Mouse (Mus musculus): ENCODE data around the gene Gpatch2. TPM values are rescaled to one million over a fixed set of nuclear protein-coding genes. Genes with fewer than 3 reads are reported as not detected.

Gene Gpatch2
- polyA plus RNA-seq, 1 experiment from 2014 or later: 14.7 TPM

DNA sequence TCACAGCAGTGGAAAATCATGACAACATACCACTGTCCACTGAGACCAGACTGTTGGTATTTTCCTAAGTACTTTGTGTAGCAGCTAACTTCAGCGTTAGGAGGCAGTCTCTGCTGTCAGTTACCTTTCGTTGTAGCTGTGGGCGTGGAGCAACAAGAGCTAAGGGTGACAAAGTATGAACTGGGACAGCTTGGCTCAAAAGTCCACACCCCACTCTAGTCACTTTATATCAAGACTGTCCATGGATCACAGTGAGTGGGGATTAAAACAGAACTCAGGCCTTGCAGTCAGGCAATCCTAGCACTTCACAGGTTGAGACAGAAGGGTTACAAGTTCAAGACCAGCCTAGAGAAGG is 77.1 kb downstream of the Gpatch2 start:
- Histone ChIP-seq H3K36me3 (ENCODE audit: control insufficient read depth, insufficient read depth, low read length) (no peaks in the 10 kb centered on the region), H3K27ac (replicated peaks in 1 of 2; ENCODE audit: control insufficient read depth in 1 of 2, insufficient read depth in 1 of 2, low read depth in 2 of 2, low read length in 2 of 2) (no peak overlapping the region), H3K9me3 (ENCODE audit: control insufficient read depth, low read length) (no peaks in the 10 kb centered on the region), H3K4me2 (ENCODE audit: low read length) (no peak overlapping the region), H3K9ac (ENCODE audit: low read length) (no peak overlapping the region), H3K4me3 (ENCODE audit: control insufficient read depth in 1 of 2, insufficient read depth in 1 of 2, low read depth in 1 of 2, low read length in 2 of 2) (no peak overlapping the region), H3K27me3 (ENCODE audit: control insufficient read depth, insufficient read depth, low read length) (no peaks in the 10 kb centered on the region), H3K4me1 (ENCODE audit: control insufficient read depth in 2 of 2, insufficient read depth in 2 of 2, low read length in 2 of 2) (peaks cover 0 to 4% of the 10 kb centered on the region in 2 experiments; a peak in 2 of 4 replicates)
- WGBS: 77% methylated on average over 3 of the region's 3 CpGs
- ATAC-seq (ENCODE audit: insufficient number of reproducible peaks, insufficient read depth, low FRiP score, low read depth): no peak

- ATAC-seq (ENCODE audit: insufficient number of reproducible peaks, insufficient read depth, low FRiP score, low read depth): no peak
- no peaks in the 10 kb centered on the region for H3K27me3 ChIP-seq (ENCODE audit: control insufficient read depth, insufficient read depth, low read length)
- no peak overlapping the region for H3K4me3 ChIP-seq (ENCODE audit: control insufficient read depth in 1 of 2, insufficient read depth in 1 of 2, low read depth in 1 of 2, low read length in 2 of 2)
- peaks cover 0 to 4% of the 10 kb centered on the region in 2 experiments; a peak in 2 of 4 replicates for H3K4me1 ChIP-seq (ENCODE audit: control insufficient read depth in 2 of 2, insufficient read depth in 2 of 2, low read length in 2 of 2)
- no peak overlapping the region for H3K27ac ChIP-seq (replicated peaks in 1 of 2; ENCODE audit: control insufficient read depth in 1 of 2, insufficient read depth in 1 of 2, low read depth in 2 of 2, low read length in 2 of 2)
- no peak overlapping the region for H3K9ac ChIP-seq (ENCODE audit: low read length)
- no peaks in the 10 kb centered on the region for H3K36me3 ChIP-seq (ENCODE audit: control insufficient read depth, insufficient read depth, low read length)
- no peaks in the 10 kb centered on the region for H3K9me3 ChIP-seq (ENCODE audit: control insufficient read depth, low read length)
- no peak overlapping the region for H3K4me2 ChIP-seq (ENCODE audit: low read length)
- WGBS: 83% methylated on average over 3 of the region's 3 CpGs
Observed at GRCm38 (mm10) chr1:187293233-187293632, 77.9 kb downstream of the Gpatch2 start.

- ATAC-seq (ENCODE audit: insufficient number of reproducible peaks, insufficient read depth, low FRiP score, low read depth): no peak
- H3K36me3 ChIP-seq (ENCODE audit: control insufficient read depth, insufficient read depth, low read length): no peaks in the 10 kb centered on the region
- H3K27ac ChIP-seq (replicated peaks in 1 of 2; ENCODE audit: control insufficient read depth in 1 of 2, insufficient read depth in 1 of 2, low read depth in 2 of 2, low read length in 2 of 2): no peak overlapping the region
- no peaks in the 10 kb centered on the region for H3K27me3 ChIP-seq (ENCODE audit: control insufficient read depth, insufficient read depth, low read length)
- WGBS: 54% methylated on average over 5 of the region's 5 CpGs
- H3K9ac ChIP-seq (ENCODE audit: low read length): no peak overlapping the region
- no peak overlapping the region for H3K4me3 ChIP-seq (ENCODE audit: control insufficient read depth in 1 of 2, insufficient read depth in 1 of 2, low read depth in 1 of 2, low read length in 2 of 2)
- H3K4me1 ChIP-seq (ENCODE audit: control insufficient read depth in 2 of 2, insufficient read depth in 2 of 2, low read length in 2 of 2): peaks cover 0 to 4% of the 10 kb centered on the region in 2 experiments; a peak in 2 of 4 replicates
- no peaks in the 10 kb centered on the region for H3K9me3 ChIP-seq (ENCODE audit: control insufficient read depth, low read length)
- no peak overlapping the region for H3K4me2 ChIP-seq (ENCODE audit: low read length)
Observed at GRCm38 (mm10) chr1:187294522-187294921, 79.2 kb downstream of the Gpatch2 start.

- Histone ChIP-seq H3K27ac (replicated peaks in 1 of 2; ENCODE audit: control insufficient read depth in 1 of 2, insufficient read depth in 1 of 2, low read depth in 2 of 2, low read length in 2 of 2) (no peak overlapping the region), H3K9me3 (ENCODE audit: control insufficient read depth, low read length) (no peaks in the 10 kb centered on the region), H3K4me3 (ENCODE audit: control insufficient read depth in 1 of 2, insufficient read depth in 1 of 2, low read depth in 1 of 2, low read length in 2 of 2) (no peak overlapping the region), H3K36me3 (ENCODE audit: control insufficient read depth, insufficient read depth, low read length) (no peaks in the 10 kb centered on the region), H3K27me3 (ENCODE audit: control insufficient read depth, insufficient read depth, low read length) (no peaks in the 10 kb centered on the region), H3K4me1 (ENCODE audit: control insufficient read depth in 2 of 2, insufficient read depth in 2 of 2, low read length in 2 of 2) (peaks cover 0 to 3% of the 10 kb centered on the region in 2 experiments; a peak in 2 of 4 replicates), H3K9ac (ENCODE audit: low read length) (no peak overlapping the region), H3K4me2 (ENCODE audit: low read length) (no peak overlapping the region)
- WGBS: 94% methylated on average over 6 of the region's 6 CpGs
- ATAC-seq (ENCODE audit: insufficient number of reproducible peaks, insufficient read depth, low FRiP score, low read depth): no peak
Observed at GRCm38 (mm10) chr1:187295038-187295559, 79.8 kb downstream of the Gpatch2 start.

DNA sequence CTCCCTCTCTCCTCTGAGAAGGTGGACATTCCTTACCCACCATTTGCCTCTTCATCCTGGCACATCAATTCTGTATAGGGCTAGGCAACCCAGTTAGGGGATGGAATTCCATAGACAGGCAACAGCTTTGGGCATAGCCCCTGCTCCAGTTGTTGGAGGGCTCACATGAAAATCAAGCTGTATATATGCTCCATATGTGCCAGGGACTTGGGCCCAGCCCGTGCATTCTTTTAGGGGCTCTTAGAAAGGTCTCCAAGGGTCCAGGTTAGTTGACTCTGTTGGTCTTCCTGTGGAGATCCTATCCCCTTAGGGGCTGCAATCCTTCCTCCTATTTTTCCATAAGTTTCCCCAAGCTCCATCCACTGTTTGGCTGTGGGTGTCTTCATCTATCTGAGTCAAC is 80.4 kb downstream of the Gpatch2 start:
- H3K27me3 ChIP-seq (ENCODE audit: control insufficient read depth, insufficient read depth, low read length): no peaks in the 10 kb centered on the region
- no peak overlapping the region for H3K4me3 ChIP-seq (ENCODE audit: control insufficient read depth in 1 of 2, insufficient read depth in 1 of 2, low read depth in 1 of 2, low read length in 2 of 2)
- WGBS: 93% methylated on average over 1 of the region's 1 CpGs
- no peaks in the 10 kb centered on the region for H3K36me3 ChIP-seq (ENCODE audit: control insufficient read depth, insufficient read depth, low read length)
- no peak overlapping the region for H3K27ac ChIP-seq (replicated peaks in 1 of 2; ENCODE audit: control insufficient read depth in 1 of 2, insufficient read depth in 1 of 2, low read depth in 2 of 2, low read length in 2 of 2)
- no peak for ATAC-seq (ENCODE audit: insufficient number of reproducible peaks, insufficient read depth, low FRiP score, low read depth)
- H3K4me1 ChIP-seq (ENCODE audit: control insufficient read depth in 2 of 2, insufficient read depth in 2 of 2, low read length in 2 of 2): peaks cover 0 to 3% of the 10 kb centered on the region in 2 experiments; a peak in 2 of 4 replicates
- H3K4me2 ChIP-seq (ENCODE audit: low read length): no peak overlapping the region
- no peak overlapping the region for H3K9ac ChIP-seq (ENCODE audit: low read length)
- H3K9me3 ChIP-seq (ENCODE audit: control insufficient read depth, low read length): no peaks in the 10 kb centered on the region

- H3K4me1 ChIP-seq (ENCODE audit: control insufficient read depth in 2 of 2, insufficient read depth in 2 of 2, low read length in 2 of 2): peaks cover 7 to 8% of the 10 kb centered on the region in 2 experiments; a peak in 3 of 4 replicates
- H3K36me3 ChIP-seq (ENCODE audit: control insufficient read depth, insufficient read depth, low read length): no peaks in the 10 kb centered on the region
- H3K27ac ChIP-seq (replicated peaks in 1 of 2; ENCODE audit: control insufficient read depth in 1 of 2, insufficient read depth in 1 of 2, low read depth in 2 of 2, low read length in 2 of 2): no peak overlapping the region
- H3K27me3 ChIP-seq (ENCODE audit: control insufficient read depth, insufficient read depth, low read length): no peaks in the 10 kb centered on the region
- no peak overlapping the region for H3K4me2 ChIP-seq (ENCODE audit: low read length)
- H3K9ac ChIP-seq (ENCODE audit: low read length): no peak overlapping the region
- ATAC-seq (ENCODE audit: insufficient number of reproducible peaks, insufficient read depth, low FRiP score, low read depth): no peak
- no peaks in the 10 kb centered on the region for H3K9me3 ChIP-seq (ENCODE audit: control insufficient read depth, low read length)
- no peak overlapping the region for H3K4me3 ChIP-seq (ENCODE audit: control insufficient read depth in 1 of 2, insufficient read depth in 1 of 2, low read depth in 1 of 2, low read length in 2 of 2)
- 74% methylated on average over 4 of the region's 4 CpGs for WGBS
Observed at GRCm38 (mm10) chr1:187299236-187299635, 83.9 kb downstream of the Gpatch2 start.

DNA sequence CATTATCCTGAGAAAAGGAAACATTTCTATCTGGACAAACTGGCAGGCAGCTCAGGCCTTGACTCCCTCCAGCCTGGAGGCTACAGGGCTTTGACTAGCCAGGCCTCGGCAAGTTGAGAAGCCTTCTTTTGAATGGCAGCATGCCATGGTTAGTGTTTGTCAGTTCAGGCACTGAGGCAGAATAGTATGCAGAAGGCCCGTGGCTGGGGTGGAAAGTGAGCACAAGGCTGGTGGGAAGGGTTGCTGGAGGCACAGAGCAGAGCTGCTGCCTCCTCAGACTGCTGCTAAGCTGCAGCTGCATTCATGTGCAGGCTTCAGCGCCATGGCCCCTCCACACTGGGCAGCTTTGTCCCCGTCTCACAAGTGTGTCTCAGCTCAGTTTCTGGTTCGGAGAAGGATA is 85.3 kb downstream of the Gpatch2 start:
- Histone ChIP-seq H3K27ac (replicated peaks in 1 of 2; ENCODE audit: control insufficient read depth in 1 of 2, insufficient read depth in 1 of 2, low read depth in 2 of 2, low read length in 2 of 2) (no peak overlapping the region), H3K36me3 (ENCODE audit: control insufficient read depth, insufficient read depth, low read length) (no peaks in the 10 kb centered on the region), H3K9me3 (ENCODE audit: control insufficient read depth, low read length) (no peaks in the 10 kb centered on the region), H3K27me3 (ENCODE audit: control insufficient read depth, insufficient read depth, low read length) (no peaks in the 10 kb centered on the region), H3K4me1 (ENCODE audit: control insufficient read depth in 2 of 2, insufficient read depth in 2 of 2, low read length in 2 of 2) (peaks cover 7 to 8% of the 10 kb centered on the region in 2 experiments; a peak in 3 of 4 replicates), H3K4me3 (ENCODE audit: control insufficient read depth in 1 of 2, insufficient read depth in 1 of 2, low read depth in 1 of 2, low read length in 2 of 2) (no peak overlapping the region), H3K9ac (ENCODE audit: low read length) (no peak overlapping the region), H3K4me2 (ENCODE audit: low read length) (no peak overlapping the region)
- 59% methylated on average over 5 of the region's 5 CpGs for WGBS
- ATAC-seq (ENCODE audit: insufficient number of reproducible peaks, insufficient read depth, low FRiP score, low read depth): no peak

GRCm38 (mm10) chr1:187303221-187303620 is 87.9 kb downstream of the Gpatch2 start:
- no peaks in the 10 kb centered on the region for H3K27me3 ChIP-seq (ENCODE audit: control insufficient read depth, insufficient read depth, low read length)
- H3K4me3 ChIP-seq (ENCODE audit: control insufficient read depth in 1 of 2, insufficient read depth in 1 of 2, low read depth in 1 of 2, low read length in 2 of 2): no peak overlapping the region
- H3K4me1 ChIP-seq (ENCODE audit: control insufficient read depth in 2 of 2, insufficient read depth in 2 of 2, low read length in 2 of 2): peaks cover 19% of the 10 kb centered on the region in 2 experiments
- peak overlapping the region; percentile 38 to 49; a peak in 2 of 4 replicates for H3K27ac ChIP-seq (replicated peaks in 1 of 2; ENCODE audit: control insufficient read depth in 1 of 2, insufficient read depth in 1 of 2, low read depth in 2 of 2, low read length in 2 of 2)
- H3K36me3 ChIP-seq (ENCODE audit: control insufficient read depth, insufficient read depth, low read length): no peaks in the 10 kb centered on the region
- H3K9me3 ChIP-seq (ENCODE audit: control insufficient read depth, low read length): no peaks in the 10 kb centered on the region
- WGBS: 52% methylated on average over 10 of the region's 10 CpGs
- H3K4me2 ChIP-seq (ENCODE audit: low read length): no peak overlapping the region
- H3K9ac ChIP-seq (ENCODE audit: low read length): no peak overlapping the region
- ATAC-seq (ENCODE audit: insufficient number of reproducible peaks, insufficient read depth, low FRiP score, low read depth): no peak; the same call in 1 of the 2 replicates
